Mouse (Mus musculus) embryonic facial prominence, embryonic 13.5 days (tissue): Measurements from ENCODE around the gene Mgea5. TPM values are rescaled to one million over a fixed set of nuclear protein-coding genes. Genes with fewer than 3 reads are reported as not detected.
"Not testable (repeated sequence)": the region's sequence is repeated elsewhere in the genome, so short reads cannot be mapped to it uniquely, and the experiment has no call there.

Experiments used
- ATAC-seq: fragments of 200-750 bp; cut with Nextera tagmentation; 2 replicates; pipeline ENCODE4 v1.8.0; 2017; ENCODE audit warnings: low read depth; ENCODE audit not compliant: insufficient number of reproducible peaks, insufficient read depth, low FRiP score, low TSS enrichment
- H3K27ac ChIP-seq: fragments of 300-500 bp; sonication (generic); 2 replicates; pipeline ENCODE4 v1.5.1; 2015; ENCODE audit warnings: moderate library complexity, mild to moderate bottlenecking, inconsistent platforms
- H3K27me3 ChIP-seq: fragments of 300-500 bp; sonication (generic); 2 replicates; pipeline ENCODE4 v1.6.1; 2015; ENCODE audit warnings: mild to moderate bottlenecking, inconsistent platforms
- H3K36me3 ChIP-seq: fragments of 300-500 bp; sonication (generic); 2 replicates; pipeline ENCODE4 v1.6.1; 2015; ENCODE audit warnings: mild to moderate bottlenecking, inconsistent platforms
- H3K4me1 ChIP-seq: fragments of 300-500 bp; sonication (generic); 2 replicates; pipeline ENCODE4 v1.6.1; 2015; ENCODE audit warnings: inconsistent platforms
- H3K4me2 ChIP-seq: fragments of 300-500 bp; sonication (generic); 2 replicates; pipeline ENCODE4 v1.6.1; 2015; ENCODE audit warnings: moderate library complexity, mild to moderate bottlenecking, inconsistent platforms
- H3K4me3 ChIP-seq: fragments of 300-500 bp; sonication (generic); 2 replicates; pipeline ENCODE4 v1.5.1; 2015; ENCODE audit warnings: mild to moderate bottlenecking, inconsistent platforms
- H3K9ac ChIP-seq: fragments of 300-500 bp; sonication (generic); 2 replicates; pipeline ENCODE4 v1.6.1; 2015; ENCODE audit warnings: mild to moderate bottlenecking, inconsistent platforms
- H3K9me3 ChIP-seq: fragments of 300-500 bp; sonication (generic); 2 replicates; pipeline ENCODE4 v1.6.1; 2016; ENCODE audit warnings: inconsistent platforms
- WGBS: fragments of 180-500 bp; shearing (Covaris S2); methylation state at CpG from one replicate; pipeline ENCODE4 v1.1.7; 2015; ENCODE audit warnings: mixed read lengths; 5-methylcytosine and 5-hydroxymethylcytosine counted together
- polyA plus RNA-seq: library from polyadenylated mRNA; unstranded; fragments of >200 nt; fragmentation: Nextera tagmentation; extraction: Ambion mirVana; gene quantifications from 2 replicates; pipeline ENCODE4 v1.2.1, GENCODE M21; 2015

Mgea5 gene
- polyA plus RNA-seq, 1 experiment from 2014 or later: 74.5 TPM

DNA sequence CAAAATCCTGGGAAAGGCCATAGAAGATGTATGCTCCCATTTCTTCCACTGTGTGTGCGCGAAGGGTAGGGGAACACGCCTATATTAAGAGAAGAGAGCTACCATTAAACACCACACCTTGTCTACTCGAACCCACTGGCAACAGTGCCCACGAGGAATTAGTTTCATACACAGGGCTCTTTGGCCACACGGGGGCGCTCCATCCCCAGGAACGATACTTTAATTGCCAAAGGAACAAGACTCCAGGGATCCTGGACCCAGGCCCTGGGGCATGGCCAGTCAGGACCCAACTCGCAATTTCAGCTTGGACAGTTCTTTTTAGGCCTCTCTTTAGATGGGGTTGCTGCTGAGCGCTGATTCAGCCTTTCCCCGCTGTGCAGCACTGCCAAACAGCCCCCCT, 29.6 kb upstream of the Mgea5 start:
- no peak overlapping the region for H3K27ac ChIP-seq
- no peak overlapping the region for H3K9ac ChIP-seq
- no peaks in the 10 kb centered on the region for H3K36me3 ChIP-seq
- H3K27me3 ChIP-seq: peaks cover 15% of the 10 kb centered on the region
- WGBS: 7% methylated on average over 11 of the region's 11 CpGs
- no peak for ATAC-seq
- peaks cover 46% of the 10 kb centered on the region for H3K4me1 ChIP-seq
- no peak overlapping the region for H3K4me2 ChIP-seq
- H3K9me3 ChIP-seq: no peaks in the 10 kb centered on the region
- H3K4me3 ChIP-seq: no peak overlapping the region

DNA sequence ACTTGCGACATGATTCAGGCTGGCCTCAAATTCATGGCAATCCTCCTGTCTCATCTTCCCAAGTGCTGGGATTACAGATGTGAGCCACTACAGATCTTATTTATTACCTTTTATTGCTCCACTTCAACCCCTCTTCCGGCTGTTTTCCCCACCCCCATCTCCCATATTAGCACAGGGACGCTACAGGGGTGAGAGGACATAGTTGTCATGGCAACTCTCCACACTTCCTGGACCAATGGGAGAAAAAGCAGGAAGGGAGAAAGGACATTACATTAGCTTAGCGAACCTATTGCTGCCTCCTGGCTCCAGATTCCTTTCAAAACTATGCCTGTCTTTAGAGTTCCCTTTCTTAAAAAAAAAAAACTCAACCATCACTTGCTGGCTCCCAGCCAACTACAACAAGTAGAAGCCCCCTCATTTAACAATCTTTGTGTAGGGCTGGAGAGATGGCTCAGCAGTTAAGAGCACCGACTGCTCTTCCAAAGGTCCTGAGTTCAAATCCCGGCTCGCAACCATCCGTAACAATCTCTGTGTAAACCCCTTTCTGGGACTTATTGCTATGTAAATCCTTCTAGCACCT, 29.1 kb upstream of the Mgea5 start:
- peak overlapping the region; percentile 45 for H3K4me2 ChIP-seq
- no peaks in the 10 kb centered on the region for H3K36me3 ChIP-seq
- WGBS: 20% methylated on average over 8 of the region's 8 CpGs
- H3K9me3 ChIP-seq: no peaks in the 10 kb centered on the region
- no peak overlapping the region for H3K9ac ChIP-seq
- H3K4me1 ChIP-seq: peaks cover 41% of the 10 kb centered on the region
- no peak overlapping the region for H3K4me3 ChIP-seq
- H3K27ac ChIP-seq: no peak overlapping the region
- H3K27me3 ChIP-seq: peaks cover 15% of the 10 kb centered on the region
- no peak for ATAC-seq

- H3K27me3 ChIP-seq: peaks cover 15% of the 10 kb centered on the region
- peak overlapping the region; percentile 45 for H3K4me2 ChIP-seq
Observed at GRCm38 (mm10) chr19:45812115-45812514, 28.5 kb upstream of the Mgea5 start.

GRCm38 (mm10) chr19:45811028-45811674, 27.5 kb upstream of the Mgea5 start:
- ATAC-seq: no peak
- Histone ChIP-seq H3K9ac (no peak overlapping the region), H3K36me3 (no peaks in the 10 kb centered on the region), H3K9me3 (no peaks in the 10 kb centered on the region), H3K4me3 (no peak overlapping the region), H3K27me3 (peaks cover 15% of the 10 kb centered on the region), H3K4me1 (peaks cover 25% of the 10 kb centered on the region), H3K4me2 (no peak overlapping the region), H3K27ac (no peak overlapping the region)
- WGBS: 72% methylated on average over 12 of the region's 12 CpGs

More at GRCm38 (mm10) chr19:45812115-45812514, 28.5 kb upstream of the Mgea5 start:
- H3K9ac ChIP-seq: no peak overlapping the region
- 0 out of 2 replicates have a peak overlapping the region, but pooled peaks have one; percentile 10 for H3K4me3 ChIP-seq
- H3K9me3 ChIP-seq: no peaks in the 10 kb centered on the region
- H3K36me3 ChIP-seq: no peaks in the 10 kb centered on the region
- no peak for ATAC-seq
- H3K4me1 ChIP-seq: peaks cover 35% of the 10 kb centered on the region
- H3K27ac ChIP-seq: no peak overlapping the region
- WGBS: 3% methylated on average over 16 of the region's 16 CpGs

GRCm38 (mm10) chr19:45807732-45808131, 24.1 kb upstream of the Mgea5 start:
- WGBS: 95% methylated on average over 4 of the region's 4 CpGs
- H3K9me3 ChIP-seq: no peaks in the 10 kb centered on the region
- peaks cover 9% of the 10 kb centered on the region for H3K27me3 ChIP-seq
- H3K4me3 ChIP-seq: no peak overlapping the region
- H3K4me2 ChIP-seq: no peak overlapping the region
- ATAC-seq: no peak
- H3K36me3 ChIP-seq: no peaks in the 10 kb centered on the region
- no peak overlapping the region for H3K27ac ChIP-seq
- H3K4me1 ChIP-seq: peaks cover 14% of the 10 kb centered on the region
- H3K9ac ChIP-seq: no peak overlapping the region

DNA sequence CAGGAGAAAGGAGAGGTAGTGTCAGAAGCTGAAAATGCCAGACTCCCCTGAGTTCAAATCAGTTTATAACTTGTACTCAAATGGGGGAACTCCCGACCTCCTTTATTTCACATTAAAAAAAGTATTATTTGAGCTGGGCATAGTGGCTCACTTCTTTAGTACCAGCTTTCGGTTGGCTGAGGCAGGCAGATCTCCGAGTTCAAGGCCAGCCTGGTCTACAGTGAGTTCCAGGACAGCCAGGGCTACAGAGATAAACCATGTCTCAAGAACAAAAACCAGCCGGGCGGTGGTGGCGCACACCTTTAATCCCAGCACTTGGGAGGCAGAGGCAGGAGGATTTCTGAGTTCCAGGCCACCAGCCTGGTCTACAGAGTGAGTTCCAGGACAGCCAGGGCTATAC, 22.2 kb upstream of the Mgea5 start:
- H3K4me3 ChIP-seq, H3K36me3 ChIP-seq, H3K9ac ChIP-seq, ATAC-seq, H3K4me2 ChIP-seq, H3K27me3 ChIP-seq, H3K9me3 ChIP-seq, H3K4me1 ChIP-seq, H3K27ac ChIP-seq: not testable (repeated sequence)
- WGBS: 91% methylated on average over 6 of the region's 6 CpGs

GRCm38 (mm10) chr19:45804593-45805368, 21.1 kb upstream of the Mgea5 start:
- no peak overlapping the region for H3K27ac ChIP-seq
- ATAC-seq: 0 out of 2 replicates have a peak, but pooled peaks have one; percentile 62
- 24% methylated on average over 12 of the region's 12 CpGs for WGBS
- H3K36me3 ChIP-seq: no peaks in the 10 kb centered on the region
- no peak overlapping the region for H3K4me3 ChIP-seq
- no peaks in the 10 kb centered on the region; the same call in 1 of the 2 replicates for H3K27me3 ChIP-seq
- no peak overlapping the region for H3K9ac ChIP-seq
- no peaks in the 10 kb centered on the region for H3K9me3 ChIP-seq
- H3K4me2 ChIP-seq: no peak overlapping the region
- peaks cover 6% of the 10 kb centered on the region; the same call in 1 of the 2 replicates for H3K4me1 ChIP-seq

DNA sequence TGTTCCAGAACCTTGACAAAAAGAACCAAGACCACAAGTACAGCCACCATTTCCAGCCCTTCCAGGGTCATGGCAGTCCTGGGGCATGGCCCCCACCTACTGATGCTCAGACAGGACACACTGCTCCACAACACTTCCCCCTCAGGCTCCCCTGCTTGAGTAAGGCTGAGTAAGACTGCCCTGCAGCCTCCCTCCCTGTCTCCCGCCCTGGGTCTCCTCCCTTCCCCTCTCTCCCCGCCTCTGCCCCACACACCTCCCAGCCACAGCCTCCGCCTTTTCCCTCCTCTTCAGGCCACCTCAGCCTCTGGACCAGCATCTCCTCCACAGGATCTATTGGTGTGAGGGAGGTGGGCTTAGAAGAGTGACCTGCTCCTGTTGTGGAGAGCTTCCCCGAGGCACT, 19.8 kb upstream of the Mgea5 start:
- Histone ChIP-seq H3K27me3 (no peaks in the 10 kb centered on the region; the same call in 1 of the 2 replicates), H3K36me3 (no peaks in the 10 kb centered on the region), H3K4me2 (no peak overlapping the region), H3K4me3 (no peak overlapping the region), H3K4me1 (peaks cover 6% of the 10 kb centered on the region; the same call in 1 of the 2 replicates), H3K9ac (0 out of 2 replicates have a peak overlapping the region, but pooled peaks have one; percentile 2), H3K27ac (no peak overlapping the region), H3K9me3 (no peaks in the 10 kb centered on the region)
- ATAC-seq: 0 out of 2 replicates have a peak, but pooled peaks have one; percentile 52
- 16% methylated on average over 4 of the region's 4 CpGs for WGBS

- 63% methylated on average over 4 of the region's 4 CpGs for WGBS
- no peak overlapping the region for H3K9ac ChIP-seq
- no peak for ATAC-seq
Observed at GRCm38 (mm10) chr19:45802702-45803101, 19.1 kb upstream of the Mgea5 start.

DNA sequence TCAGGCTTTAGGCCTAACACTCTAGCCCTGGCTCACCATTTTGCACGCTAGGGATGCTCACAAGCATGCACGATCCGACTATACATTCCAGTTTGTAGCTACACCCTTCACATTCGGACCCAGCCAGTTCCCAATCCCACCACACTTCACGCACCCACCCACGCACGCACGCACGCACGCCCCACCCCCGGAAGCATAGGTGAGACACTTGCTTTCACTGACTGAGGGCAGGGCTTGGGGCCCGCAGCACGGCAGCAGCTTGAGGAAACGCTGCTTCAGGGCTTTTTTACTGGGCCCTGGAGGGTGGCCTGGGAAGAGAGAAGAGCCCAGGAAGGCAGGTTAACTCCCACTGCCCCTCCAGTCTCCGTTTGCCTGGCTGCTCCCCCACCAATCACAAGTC, 13.2 kb upstream of the Mgea5 start:
- H3K4me1 ChIP-seq: peaks cover 5% of the 10 kb centered on the region
- no peak for ATAC-seq
- no peak overlapping the region for H3K4me2 ChIP-seq
- H3K36me3 ChIP-seq: no peaks in the 10 kb centered on the region
- no peak overlapping the region for H3K4me3 ChIP-seq
- no peaks in the 10 kb centered on the region for H3K27me3 ChIP-seq
- no peak overlapping the region for H3K27ac ChIP-seq
- no peaks in the 10 kb centered on the region for H3K9me3 ChIP-seq
- no peak overlapping the region; the same call in 1 of the 2 replicates for H3K9ac ChIP-seq
- 67% methylated on average over 15 of the region's 15 CpGs for WGBS

More at GRCm38 (mm10) chr19:45802702-45803101, 19.1 kb upstream of the Mgea5 start:
- no peaks in the 10 kb centered on the region for H3K36me3 ChIP-seq
- H3K4me3 ChIP-seq: no peak overlapping the region
- H3K4me2 ChIP-seq: no peak overlapping the region
- H3K4me1 ChIP-seq: peaks cover 6% of the 10 kb centered on the region; the same call in 1 of the 2 replicates
- no peak overlapping the region for H3K27ac ChIP-seq
- H3K27me3 ChIP-seq: no peaks in the 10 kb centered on the region; the same call in 1 of the 2 replicates
- H3K9me3 ChIP-seq: no peaks in the 10 kb centered on the region

DNA sequence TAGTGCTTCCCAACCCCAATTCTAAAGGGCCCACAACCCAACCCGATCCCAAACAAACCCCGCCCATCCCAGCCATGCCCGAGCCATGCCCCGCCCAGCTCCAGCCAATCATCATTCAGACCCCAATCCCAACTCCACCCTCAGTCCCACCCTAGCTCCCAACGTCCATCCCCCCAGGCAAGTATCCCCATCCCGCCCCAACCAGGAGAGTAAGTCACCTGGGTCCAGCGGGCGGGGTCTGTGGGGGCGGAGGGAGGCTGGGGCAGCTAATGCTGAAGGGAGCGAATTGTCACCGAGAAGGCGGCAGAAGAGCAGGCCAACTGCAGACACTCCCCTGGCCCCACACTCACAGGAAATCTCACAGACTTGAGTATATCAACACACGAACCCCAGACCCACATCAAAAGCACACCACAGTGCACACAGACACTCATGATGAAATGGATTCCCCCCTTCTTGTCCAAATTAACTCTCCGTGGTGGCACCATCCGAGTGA, 12.5 kb upstream of the Mgea5 start:
- Histone ChIP-seq H3K27ac (no peak overlapping the region), H3K36me3 (no peaks in the 10 kb centered on the region), H3K27me3 (no peaks in the 10 kb centered on the region), H3K9ac (peak overlapping the region; percentile 53), H3K4me1 (peaks cover 5% of the 10 kb centered on the region), H3K9me3 (no peaks in the 10 kb centered on the region), H3K4me3 (peak overlapping the region; percentile 33), H3K4me2 (peak overlapping the region; percentile 59)
- WGBS: 7% methylated on average over 15 of the region's 15 CpGs
- 0 out of 2 replicates have a peak, but pooled peaks have one; percentile 39 for ATAC-seq
